Mouse (Mus musculus) WW6 (cell line): ENCODE measurements around the gene Cyp2j7.
"Not testable (repeated sequence)": the region's sequence is repeated elsewhere in the genome, so short reads cannot be mapped to it uniquely, and the experiment has no call there.

Source experiments
- DNase-seq: peaks from one replicate; pipeline ENCODE4 v3.0.0-alpha.2; 2013; ENCODE audit warnings: low read depth, low spot score

Cyp2j7 gene

DNA sequence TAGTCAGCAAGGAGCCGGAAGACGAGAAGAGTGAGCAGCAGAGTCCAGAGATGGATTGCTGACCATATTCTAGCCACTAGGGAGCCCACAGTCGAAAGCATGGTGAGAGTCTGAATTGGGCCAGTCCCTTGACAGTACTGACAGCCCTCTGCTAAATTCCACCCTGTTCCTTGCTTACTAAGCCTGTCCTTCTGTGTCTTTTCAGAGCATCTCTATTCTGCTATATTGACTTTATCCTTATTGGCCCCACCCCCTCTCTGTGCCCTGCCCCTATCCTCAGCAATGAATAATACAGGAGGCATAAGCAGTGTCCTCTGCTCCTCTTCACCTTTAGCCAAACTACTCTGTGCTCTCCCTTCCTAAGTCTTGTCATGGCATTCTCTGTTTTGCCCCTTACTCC lies at the start of gene Cyp2j7:
Cyp2j7 (minus strand) TSS at position 101 of the 400 bp plus-strand sequence.
- DNase-seq: no peak

- DNase-seq: not testable (repeated sequence)
These were observed 40.4 kb upstream of the Cyp2j7 start for GRCm38 (mm10) chr4:96276896-96277295.

- DNase-seq: peak; percentile 3
These were observed 37.4 kb upstream of the Cyp2j7 start for GRCm38 (mm10) chr4:96273907-96274306.

GRCm38 (mm10) chr4:96196701-96197100 lies 39.8 kb downstream of the Cyp2j7 start:
- no peak for DNase-seq

GRCm38 (mm10) chr4:96189321-96189720 lies 47.1 kb downstream of the Cyp2j7 start:
- not testable (repeated sequence) for DNase-seq

DNA sequence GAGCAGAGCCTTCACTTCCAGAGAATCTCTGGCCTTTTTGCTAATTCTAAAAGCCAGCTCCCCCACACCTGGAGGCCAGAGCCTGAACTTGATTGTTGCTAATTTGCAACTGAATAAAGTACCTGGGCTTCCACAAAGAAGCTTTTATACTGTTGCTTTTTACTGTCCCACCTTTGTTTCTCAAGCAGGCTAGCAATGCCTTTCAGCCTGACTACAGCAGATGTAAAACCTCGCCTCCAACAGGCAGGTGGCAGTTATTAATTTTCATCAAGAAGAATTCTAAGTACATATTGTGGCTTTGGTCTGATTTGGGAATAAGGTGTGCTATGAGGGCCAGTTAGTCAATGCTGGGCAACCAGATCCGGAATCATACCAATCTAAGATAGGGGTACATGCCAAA lies 47.8 kb downstream of the Cyp2j7 start:
- not testable (repeated sequence) for DNase-seq

DNA sequence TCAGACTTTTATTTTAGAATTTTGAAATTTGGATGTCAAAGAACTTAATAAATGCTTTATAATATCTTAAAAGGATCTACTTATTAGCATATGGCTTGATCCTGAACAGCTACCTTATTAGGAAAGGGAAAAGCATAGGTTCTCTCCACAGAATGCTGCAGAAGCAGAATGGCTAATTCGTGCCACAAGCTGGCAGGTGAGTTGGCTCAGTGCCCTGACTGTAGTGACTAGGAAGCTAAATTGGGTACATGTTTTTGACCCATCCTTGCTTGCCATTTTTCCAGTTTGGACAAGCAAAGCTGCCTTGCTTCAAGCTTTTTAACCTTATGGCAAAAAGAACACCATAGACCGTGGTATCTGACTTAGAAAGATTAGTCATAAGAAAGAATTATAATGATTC lies 48.3 kb downstream of the Cyp2j7 start:
- not testable (repeated sequence) for DNase-seq

DNA sequence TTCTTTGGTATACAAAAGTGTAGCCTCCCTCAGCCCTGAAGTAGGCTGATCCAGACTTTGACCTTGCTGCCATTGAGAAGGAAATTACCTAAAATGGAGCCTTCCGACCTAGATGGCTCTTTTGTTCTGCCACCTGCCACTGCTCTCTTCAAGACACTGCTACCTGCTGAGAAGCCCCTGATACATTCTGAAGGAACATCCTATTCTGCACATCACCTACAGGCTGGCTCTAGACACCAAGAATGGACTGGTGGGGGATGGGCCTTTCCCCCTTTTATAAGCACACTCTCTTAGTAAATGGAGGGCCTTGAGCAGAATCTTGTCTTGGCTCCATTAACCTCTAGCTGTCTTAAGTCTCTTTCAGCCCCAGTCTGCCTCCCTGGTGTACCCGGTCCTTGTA lies 51.7 kb downstream of the Cyp2j7 start:
- not testable (repeated sequence) for DNase-seq

GRCm38 (mm10) chr4:96162839-96163238 lies 73.6 kb downstream of the Cyp2j7 start:
- DNase-seq: no peak

DNA sequence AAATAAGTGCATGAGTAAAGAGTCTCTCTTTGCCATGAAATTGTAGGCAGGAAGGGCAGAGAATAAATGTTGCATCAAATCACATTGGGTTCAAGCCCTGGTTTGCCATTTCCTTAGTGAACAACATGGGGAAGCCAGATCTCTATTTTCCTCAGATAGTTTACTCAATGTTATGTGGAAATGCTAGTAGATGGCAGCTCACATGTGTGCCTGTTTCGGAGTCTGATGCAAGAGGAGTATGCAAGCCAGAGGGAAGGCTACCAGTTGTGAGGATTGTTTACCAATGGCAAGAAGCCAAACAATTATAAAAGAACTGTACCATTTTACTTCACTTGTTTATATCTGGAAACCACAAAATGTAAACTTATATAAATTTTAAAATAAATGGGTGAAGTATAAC lies 74.9 kb downstream of the Cyp2j7 start:
- no peak for DNase-seq
